Mouse (Mus musculus) hindbrain, embryonic 12.5 days (tissue): ENCODE results near the gene Cdh13. TPM values are rescaled to one million over a fixed set of nuclear protein-coding genes. Genes with fewer than 3 reads are reported as not detected.
A peak's percentile ranks its signal among the peaks of the same experiment; 100 is the strongest.

Experiments used
- ATAC-seq: fragments of 200-750 bp; cut with Nextera tagmentation; 2 replicates; pipeline ENCODE4 v1.8.0; 2017; ENCODE audit warnings: moderate TSS enrichment; ENCODE audit not compliant: low FRiP score
- H3K27ac ChIP-seq: fragments of 300-500 bp; sonication (generic); 2 replicates; pipeline ENCODE4 v1.5.1; 2016; ENCODE audit warnings: mild to moderate bottlenecking
- H3K27me3 ChIP-seq: fragments of 300-500 bp; sonication (generic); 2 replicates; pipeline ENCODE4 v1.6.1; 2016; ENCODE audit warnings: mild to moderate bottlenecking
- H3K36me3 ChIP-seq: fragments of 300-500 bp; sonication (generic); 2 replicates; pipeline ENCODE4 v1.6.1; 2016; ENCODE audit warnings: mild to moderate bottlenecking
- H3K4me1 ChIP-seq: fragments of 300-500 bp; sonication (generic); 2 replicates; pipeline ENCODE4 v1.6.1; 2016
- H3K4me2 ChIP-seq: fragments of 300-500 bp; sonication (generic); replicated peaks from 2 replicates; pipeline ENCODE4 v1.6.1; 2016; ENCODE audit warnings: mild to moderate bottlenecking
- H3K4me3 ChIP-seq: fragments of 300-500 bp; sonication (generic); 2 replicates; pipeline ENCODE4 v1.5.1; 2016; ENCODE audit warnings: mild to moderate bottlenecking
- H3K9ac ChIP-seq: fragments of 300-500 bp; sonication (generic); 2 replicates; pipeline ENCODE4 v1.6.1; 2016; ENCODE audit warnings: mild to moderate bottlenecking, moderate library complexity
- H3K9me3 ChIP-seq: fragments of 300-500 bp; sonication (generic); replicated peaks from 2 replicates; pipeline ENCODE4 v1.6.1; 2016; ENCODE audit warnings: mild to moderate bottlenecking
- WGBS: fragments of 180-500 bp; shearing (Covaris S2); methylation state at CpG from one replicate; pipeline ENCODE4 v1.1.7; 2016; 5-methylcytosine and 5-hydroxymethylcytosine counted together
- polyA plus RNA-seq: library from polyadenylated mRNA; unstranded; fragments of >200 nt; fragmentation: Nextera tagmentation; extraction: Ambion mirVana; gene quantifications from 2 replicates; pipeline ENCODE4 v1.2.1, GENCODE M21; 2016

Gene Cdh13
- polyA plus RNA-seq: 21.2 and 25.7 TPM in 2 replicates

- Histone ChIP-seq H3K27ac (peak within 1 kb of the TSS; percentile 68), H3K27me3 (peaks cover 28% of the 10 kb centered on the region), H3K4me3 (peak within 1 kb of the TSS; percentile 56), H3K36me3 (no peaks in the 10 kb centered on the region), H3K4me1 (peaks cover 16% of the 10 kb centered on the region), H3K9me3 (no peaks in the 10 kb centered on the region), H3K4me2 (peak within 1 kb of the TSS; percentile 92), H3K9ac (peak within 1 kb of the TSS; percentile 78)
- under 1% methylated on average over 33 of the region's 33 CpGs for WGBS
- ATAC-seq: peak; percentile 60
Observed at GRCm38 (mm10) chr8:118283600-118284111, at the start of gene Cdh13. Cdh13 (plus strand) TSS chr8:118283733.

- Histone ChIP-seq H3K4me2 (no peak overlapping the region), H3K4me3 (no peak overlapping the region), H3K36me3 (no peaks in the 10 kb centered on the region), H3K4me1 (no peaks in the 10 kb centered on the region), H3K27me3 (no peaks in the 10 kb centered on the region), H3K27ac (no peak overlapping the region), H3K9me3 (no peaks in the 10 kb centered on the region), H3K9ac (no peak overlapping the region)
- ATAC-seq: no peak
- WGBS: 86% methylated on average over 7 of the region's 7 CpGs
Observed at GRCm38 (mm10) chr8:118235626-118236025, 47.9 kb upstream of the Cdh13 start.

GRCm38 (mm10) chr8:118237150-118237620 lies 46.3 kb upstream of the Cdh13 start:
- Histone ChIP-seq H3K9me3 (no peaks in the 10 kb centered on the region), H3K9ac (no peak overlapping the region), H3K27ac (no peak overlapping the region), H3K36me3 (no peaks in the 10 kb centered on the region), H3K27me3 (no peaks in the 10 kb centered on the region), H3K4me2 (no peak overlapping the region), H3K4me1 (no peaks in the 10 kb centered on the region), H3K4me3 (no peak overlapping the region)
- WGBS: 78% methylated on average over 11 of the region's 11 CpGs
- ATAC-seq: no peak

- Histone ChIP-seq H3K27ac (no peak overlapping the region), H3K27me3 (no peaks in the 10 kb centered on the region), H3K9ac (no peak overlapping the region), H3K36me3 (no peaks in the 10 kb centered on the region), H3K9me3 (no peaks in the 10 kb centered on the region), H3K4me3 (no peak overlapping the region), H3K4me1 (no peaks in the 10 kb centered on the region), H3K4me2 (no peak overlapping the region)
- ATAC-seq: no peak
- WGBS: 89% methylated on average over 5 of the region's 5 CpGs
Observed at GRCm38 (mm10) chr8:118238156-118238555, 45.4 kb upstream of the Cdh13 start.

- H3K36me3 ChIP-seq: no peaks in the 10 kb centered on the region
- no peaks in the 10 kb centered on the region for H3K9me3 ChIP-seq
- no peak overlapping the region for H3K9ac ChIP-seq
- WGBS: 77% methylated on average over 1 of the region's 1 CpGs
- no peak overlapping the region for H3K27ac ChIP-seq
- H3K27me3 ChIP-seq: no peaks in the 10 kb centered on the region
- no peak for ATAC-seq
- no peak overlapping the region for H3K4me3 ChIP-seq
- no peaks in the 10 kb centered on the region for H3K4me1 ChIP-seq
- H3K4me2 ChIP-seq: no peak overlapping the region
Observed at GRCm38 (mm10) chr8:118239186-118239585, 44.3 kb upstream of the Cdh13 start.

GRCm38 (mm10) chr8:118249319-118249718 lies 34.2 kb upstream of the Cdh13 start:
- Histone ChIP-seq H3K9me3 (0 out of 2 replicates have a peak, but pooled peaks cover 3% of the 10 kb centered on the region), H3K4me1 (no peaks in the 10 kb centered on the region), H3K4me3 (no peak overlapping the region), H3K4me2 (no peak overlapping the region), H3K27ac (no peak overlapping the region), H3K36me3 (no peaks in the 10 kb centered on the region), H3K9ac (no peak overlapping the region), H3K27me3 (no peaks in the 10 kb centered on the region)
- WGBS: 90% methylated on average over 5 of the region's 5 CpGs
- no peak for ATAC-seq

- no peak for ATAC-seq
- H3K27me3 ChIP-seq: no peaks in the 10 kb centered on the region
Observed at GRCm38 (mm10) chr8:118249923-118250322, 33.6 kb upstream of the Cdh13 start.

GRCm38 (mm10) chr8:118263117-118263516 lies 20.4 kb upstream of the Cdh13 start:
- Histone ChIP-seq H3K27ac (no peak overlapping the region), H3K4me1 (no peaks in the 10 kb centered on the region), H3K4me3 (no peak overlapping the region), H3K36me3 (no peaks in the 10 kb centered on the region), H3K9ac (no peak overlapping the region), H3K4me2 (no peak overlapping the region), H3K27me3 (no peaks in the 10 kb centered on the region), H3K9me3 (no peaks in the 10 kb centered on the region; the same call in 1 of the 2 replicates)
- no peak for ATAC-seq
- 68% methylated on average over 4 of the region's 4 CpGs for WGBS

More at GRCm38 (mm10) chr8:118249923-118250322, 33.6 kb upstream of the Cdh13 start:
- WGBS: 87% methylated on average over 7 of the region's 7 CpGs
- no peaks in the 10 kb centered on the region for H3K4me1 ChIP-seq
- no peak overlapping the region for H3K4me2 ChIP-seq
- H3K9ac ChIP-seq: no peak overlapping the region
- H3K9me3 ChIP-seq: 0 out of 2 replicates have a peak, but pooled peaks cover 3% of the 10 kb centered on the region
- H3K27ac ChIP-seq: no peak overlapping the region
- no peak overlapping the region for H3K4me3 ChIP-seq
- H3K36me3 ChIP-seq: no peaks in the 10 kb centered on the region

- Histone ChIP-seq H3K27me3 (no peaks in the 10 kb centered on the region), H3K36me3 (no peaks in the 10 kb centered on the region), H3K4me2 (no peak overlapping the region), H3K9me3 (no peaks in the 10 kb centered on the region; the same call in 1 of the 2 replicates), H3K9ac (no peak overlapping the region), H3K27ac (no peak overlapping the region), H3K4me3 (no peak overlapping the region), H3K4me1 (peaks cover 14% of the 10 kb centered on the region)
- 53% methylated on average over 7 of the region's 7 CpGs for WGBS
- ATAC-seq: peak; percentile 60
Observed at GRCm38 (mm10) chr8:118270751-118271402, 12.7 kb upstream of the Cdh13 start.

- no peak for ATAC-seq
- no peak overlapping the region for H3K9ac ChIP-seq
- WGBS: 77% methylated on average over 1 of the region's 1 CpGs
- no peaks in the 10 kb centered on the region for H3K27me3 ChIP-seq
- H3K4me2 ChIP-seq: no peak overlapping the region
- H3K9me3 ChIP-seq: no peaks in the 10 kb centered on the region; the same call in 1 of the 2 replicates
- H3K27ac ChIP-seq: no peak overlapping the region
- H3K4me1 ChIP-seq: peaks cover 14% of the 10 kb centered on the region
- no peak overlapping the region for H3K4me3 ChIP-seq
- H3K36me3 ChIP-seq: no peaks in the 10 kb centered on the region
Observed at GRCm38 (mm10) chr8:118272493-118272892, 11.0 kb upstream of the Cdh13 start.

- no peaks in the 10 kb centered on the region for H3K36me3 ChIP-seq
- H3K4me3 ChIP-seq: no peak overlapping the region
- H3K9ac ChIP-seq: no peak overlapping the region
- H3K4me2 ChIP-seq: no peak overlapping the region
- H3K27me3 ChIP-seq: no peaks in the 10 kb centered on the region
- H3K9me3 ChIP-seq: no peaks in the 10 kb centered on the region
- peaks cover 14% of the 10 kb centered on the region for H3K4me1 ChIP-seq
- no peak for ATAC-seq
- H3K27ac ChIP-seq: no peak overlapping the region
- 75% methylated on average over 9 of the region's 9 CpGs for WGBS
Observed at GRCm38 (mm10) chr8:118274243-118274642, 9.3 kb upstream of the Cdh13 start.

GRCm38 (mm10) chr8:118274688-118275087 lies 8.8 kb upstream of the Cdh13 start:
- Histone ChIP-seq H3K9ac (no peak overlapping the region), H3K27me3 (no peaks in the 10 kb centered on the region), H3K4me3 (no peak overlapping the region), H3K36me3 (no peaks in the 10 kb centered on the region), H3K9me3 (no peaks in the 10 kb centered on the region), H3K4me2 (no peak overlapping the region), H3K4me1 (peaks cover 14% of the 10 kb centered on the region), H3K27ac (no peak overlapping the region)
- ATAC-seq: no peak
- WGBS: 9% methylated on average over 4 of the region's 4 CpGs
